Mouse (Mus musculus) layer of hippocampus, adult 9-11 months (tissue): ENCODE measurements around the gene Dennd6b.
A peak's percentile ranks its signal among the peaks of the same experiment; 100 is the strongest.

Experiments
- DNase-seq: peaks from one replicate; pipeline ENCODE4 v3.0.0; 2022

Dennd6b gene

DNA sequence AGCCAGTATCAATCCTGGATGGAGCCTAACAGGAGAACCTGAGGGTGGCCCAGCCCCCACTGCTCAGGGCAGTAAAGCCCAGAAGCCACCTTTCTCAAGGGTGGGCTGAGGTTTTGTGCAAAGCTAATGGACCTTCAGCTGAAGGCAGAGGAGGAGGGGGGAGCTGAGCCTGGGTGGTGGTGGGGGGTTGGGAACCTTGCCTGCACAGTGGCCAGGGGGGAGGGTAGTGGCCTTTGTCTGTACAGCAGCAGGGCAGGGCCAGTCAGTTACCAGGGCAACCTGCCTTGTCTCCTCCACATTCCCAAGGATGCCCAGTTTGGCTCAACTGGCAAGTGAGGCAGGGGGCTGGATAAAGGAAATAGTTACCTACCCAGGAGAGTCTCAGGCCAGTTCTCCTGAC lies 44.0 kb downstream of the Dennd6b start:
- DNase-seq = no peak

DNA sequence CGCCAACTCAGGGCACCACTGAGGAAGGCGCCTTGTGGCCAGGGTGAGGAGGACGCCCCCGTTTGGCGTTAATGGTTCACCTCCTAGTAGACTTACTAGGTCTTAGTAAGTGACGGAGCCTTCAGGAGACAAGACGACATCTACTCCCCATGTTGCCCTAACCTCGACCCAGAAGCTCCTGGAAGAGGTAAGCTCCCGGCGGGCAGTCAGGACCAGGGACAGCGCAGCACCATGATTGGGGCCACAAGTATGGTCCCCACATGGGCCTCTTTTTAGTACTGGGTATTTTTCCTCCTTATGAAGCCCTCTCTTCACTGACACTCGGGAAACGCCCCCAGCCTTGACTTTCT lies 46.3 kb downstream of the Dennd6b start:
- DNase-seq = no peak

DNA sequence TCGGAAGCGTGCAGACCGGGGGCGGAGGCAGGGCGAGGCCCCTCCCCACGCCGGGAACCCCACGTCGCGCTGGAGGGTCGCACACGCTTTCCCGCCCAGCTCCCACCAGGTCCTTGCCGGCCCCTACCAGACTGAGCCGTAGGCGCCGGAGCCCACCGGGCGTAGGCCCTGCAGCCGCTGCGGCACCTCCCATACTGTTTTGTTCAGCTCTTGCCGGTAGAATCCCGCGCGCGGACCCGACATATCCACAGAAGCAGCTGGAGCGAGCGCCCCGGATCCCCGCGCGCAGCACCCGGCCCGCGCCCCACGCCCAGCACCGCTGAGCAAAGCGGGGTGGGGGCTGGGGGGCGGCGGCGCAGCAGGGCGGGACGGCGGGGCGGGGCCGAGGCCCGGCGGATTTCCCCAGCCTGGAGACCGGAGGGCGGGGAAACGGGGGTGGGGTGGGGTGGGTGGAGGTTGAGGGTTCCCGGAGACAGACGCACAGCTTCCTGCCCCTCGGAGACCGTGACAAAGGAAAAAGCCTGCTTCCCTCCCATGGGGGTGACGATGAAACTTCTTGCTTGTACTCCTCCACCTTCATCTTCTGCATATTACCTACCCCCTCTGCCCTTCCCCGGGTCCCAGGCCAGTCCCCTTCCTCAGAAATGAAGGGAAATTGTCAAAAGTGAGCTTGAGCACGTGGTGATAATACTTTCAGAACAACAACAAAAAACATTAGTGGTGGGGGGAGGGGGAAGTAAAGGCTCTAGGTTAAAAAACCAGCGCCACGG lies 46.8 kb downstream of the Dennd6b start, which contains the start of gene Mapk11:
TSS of gene Mapk11 (minus strand) at position 358 of the 770 bp plus-strand sequence.
- no peak for DNase-seq

DNA sequence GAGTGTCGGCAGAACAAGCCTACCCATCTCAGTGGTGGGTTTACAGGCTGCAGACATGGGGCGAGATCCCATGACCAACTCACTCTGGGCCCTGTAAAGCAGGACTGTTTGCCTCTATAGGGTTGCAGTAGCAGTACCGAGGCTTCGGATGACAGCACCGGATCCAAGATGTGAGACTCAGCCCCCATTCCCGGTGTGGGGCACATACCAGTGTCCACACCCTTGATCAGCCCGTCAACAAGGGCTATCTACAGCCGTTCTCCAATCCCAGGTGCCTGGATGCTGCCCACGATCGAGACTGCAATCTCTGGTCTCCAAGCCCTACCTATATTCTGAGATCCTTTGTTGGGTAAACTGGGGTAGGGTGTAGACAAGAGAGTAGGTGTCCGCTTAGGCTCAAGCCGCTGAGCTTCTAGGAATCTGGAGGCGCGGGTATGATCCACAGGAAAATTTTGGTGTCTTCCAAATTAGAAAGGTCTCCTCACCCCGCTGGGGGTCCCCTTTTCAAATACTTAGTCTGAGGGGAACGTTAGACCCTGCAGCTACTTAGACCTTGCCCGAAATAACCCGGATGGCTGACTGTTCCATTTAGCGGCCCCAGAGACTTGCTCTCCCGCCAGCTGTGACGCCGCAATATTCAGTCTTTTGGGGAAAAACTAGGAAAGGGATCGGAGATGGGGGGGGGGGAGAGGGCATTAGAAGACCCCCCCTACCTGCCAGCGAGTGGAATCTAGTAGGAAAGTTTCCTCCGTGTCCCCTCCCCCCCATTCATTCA lies 47.6 kb downstream of the Dennd6b start:
- DNase-seq = no peak

DNA sequence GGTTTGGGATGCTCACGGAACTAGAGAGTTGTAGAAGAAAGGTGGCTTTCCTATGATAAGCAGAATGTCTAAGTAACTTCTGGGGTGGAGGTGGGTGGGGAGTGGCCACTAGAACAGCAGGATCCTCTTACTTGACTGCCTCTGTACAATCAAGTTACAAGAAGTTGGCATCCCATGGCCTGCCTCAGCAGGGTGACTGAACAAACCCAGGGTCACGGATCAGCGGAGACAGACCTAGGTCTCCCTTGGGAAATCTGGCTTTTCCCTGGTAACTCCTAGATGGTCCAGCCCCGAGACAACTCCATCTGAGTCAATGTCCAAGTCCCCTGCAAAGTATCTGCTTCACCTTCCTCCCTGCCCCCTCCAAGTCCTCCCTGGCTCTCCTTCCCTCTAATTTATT lies 48.4 kb downstream of the Dennd6b start:
- DNase-seq = no peak

DNA sequence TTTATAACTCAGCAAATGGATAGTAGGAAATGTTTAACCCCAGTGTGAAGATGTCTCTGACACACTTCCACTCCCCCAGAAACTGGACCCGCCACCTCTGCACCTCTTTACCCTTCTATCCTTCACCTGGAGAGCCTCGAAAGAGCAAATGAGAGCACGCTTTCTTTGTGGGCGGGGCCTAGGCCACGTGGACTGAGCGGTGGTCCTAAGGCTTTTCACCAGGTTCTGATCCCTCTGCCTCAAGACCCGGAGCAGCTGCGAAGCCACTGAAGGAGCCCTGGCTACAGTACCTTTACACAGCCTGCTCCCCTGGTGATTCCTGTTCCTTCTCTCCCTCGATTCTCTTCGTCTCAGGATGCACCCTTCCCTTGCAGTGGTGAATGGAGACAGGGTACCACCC lies 48.8 kb downstream of the Dennd6b start:
- DNase-seq = no peak

DNA sequence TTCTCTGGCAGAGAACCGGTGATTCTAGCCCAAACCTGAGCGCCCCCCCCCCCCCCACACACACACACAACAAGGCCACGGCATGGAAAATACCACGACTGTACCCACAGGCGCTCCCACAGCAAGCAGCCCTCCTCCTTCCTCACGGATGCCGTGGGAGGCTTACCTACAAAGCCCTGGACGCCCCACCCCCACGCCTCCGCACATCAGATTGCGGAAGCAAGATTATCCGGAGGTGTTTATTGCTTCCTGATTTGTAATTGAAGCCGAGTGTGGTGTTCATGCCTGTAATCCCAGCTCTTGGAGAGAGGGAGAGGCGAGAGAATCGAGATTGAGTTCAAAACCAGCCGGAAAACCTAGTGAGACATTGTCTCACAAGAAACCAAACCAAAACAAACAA lies 49.3 kb downstream of the Dennd6b start:
- peak; percentile 48 for DNase-seq

DNA sequence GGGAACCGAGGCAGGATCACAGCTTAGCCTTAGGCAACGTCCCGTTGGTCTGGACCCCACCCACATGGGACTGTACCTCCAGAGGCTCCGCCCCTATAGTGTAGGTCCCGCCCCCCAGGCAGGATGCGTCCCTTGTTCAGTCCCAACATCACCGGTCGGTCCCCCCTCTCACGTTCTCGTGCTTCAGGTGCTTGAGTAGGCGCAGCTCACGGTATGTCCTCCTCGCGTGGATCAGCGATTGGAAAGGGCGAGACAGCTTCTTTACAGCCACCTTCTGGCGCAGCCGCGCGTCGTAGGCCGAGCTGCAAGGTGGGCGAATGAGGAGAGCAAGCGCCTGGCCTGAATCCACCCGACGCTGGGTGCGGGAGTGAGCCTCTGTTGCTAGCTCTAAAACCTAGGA lies 49.8 kb downstream of the Dennd6b start:
- DNase-seq = peak; percentile 57

DNA sequence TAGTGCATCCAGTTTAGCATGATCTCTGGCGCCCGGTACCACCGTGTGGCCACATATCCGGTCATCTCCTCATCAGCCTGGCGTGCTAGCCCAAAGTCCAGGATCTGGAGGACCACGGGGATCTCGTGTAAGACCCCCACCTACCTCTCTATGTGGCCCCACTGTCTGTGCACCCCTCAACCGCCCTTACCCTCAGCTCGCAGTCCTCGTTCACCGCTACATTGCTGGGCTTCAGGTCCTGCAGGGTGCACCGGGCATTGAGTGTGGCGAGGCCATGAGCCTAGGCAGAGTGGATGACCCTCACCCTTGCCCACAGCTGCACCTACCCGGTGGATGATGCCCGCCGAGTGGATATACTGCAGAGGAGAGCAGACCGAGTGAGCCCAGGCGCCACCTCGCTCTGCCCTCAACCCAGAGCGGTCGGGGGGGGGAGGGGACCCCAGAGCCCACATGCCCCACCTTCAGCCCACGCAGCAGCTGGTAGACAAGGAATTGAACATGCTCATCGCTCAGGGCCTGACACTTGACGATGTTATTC lies 50.4 kb downstream of the Dennd6b start:
- no peak for DNase-seq

DNA sequence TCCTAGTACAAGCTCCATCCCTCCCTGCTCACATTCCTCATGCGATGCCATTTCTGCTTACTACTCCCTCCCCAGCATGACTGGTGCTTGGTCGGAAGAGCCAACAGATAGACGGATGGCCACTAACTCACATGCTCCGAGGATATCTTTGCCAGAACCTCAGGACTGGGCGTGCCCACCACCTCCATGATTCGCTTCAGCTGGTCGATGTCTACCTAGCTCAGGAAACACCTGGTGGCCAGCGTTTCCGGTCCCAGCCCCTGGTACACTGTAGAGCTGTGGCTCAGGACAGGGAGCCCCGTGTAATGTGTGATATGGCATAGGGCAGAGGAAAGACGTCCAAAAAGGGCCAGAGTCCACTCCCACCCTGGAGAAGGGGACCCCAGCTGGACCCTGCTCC lies 51.3 kb downstream of the Dennd6b start:
- no peak for DNase-seq

DNA sequence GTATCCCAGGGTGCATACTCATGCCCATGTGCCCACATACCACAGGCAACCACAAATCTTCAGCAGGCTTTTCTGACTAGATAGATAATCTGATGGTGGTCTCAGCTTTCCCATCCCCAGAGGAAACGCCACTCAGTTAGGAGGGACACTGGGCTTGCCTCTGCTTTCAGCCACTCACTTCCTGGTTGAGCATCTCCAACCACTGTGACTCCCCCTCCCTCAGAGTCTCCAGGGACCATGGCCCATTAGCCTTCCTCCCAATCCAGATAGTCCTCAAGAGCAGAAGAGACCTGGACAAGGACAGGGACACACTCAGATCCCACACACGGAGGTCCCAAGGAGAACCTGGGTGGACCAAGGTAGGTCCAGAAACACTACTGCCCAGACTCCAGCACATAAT lies 53.2 kb downstream of the Dennd6b start:
- no peak for DNase-seq

DNA sequence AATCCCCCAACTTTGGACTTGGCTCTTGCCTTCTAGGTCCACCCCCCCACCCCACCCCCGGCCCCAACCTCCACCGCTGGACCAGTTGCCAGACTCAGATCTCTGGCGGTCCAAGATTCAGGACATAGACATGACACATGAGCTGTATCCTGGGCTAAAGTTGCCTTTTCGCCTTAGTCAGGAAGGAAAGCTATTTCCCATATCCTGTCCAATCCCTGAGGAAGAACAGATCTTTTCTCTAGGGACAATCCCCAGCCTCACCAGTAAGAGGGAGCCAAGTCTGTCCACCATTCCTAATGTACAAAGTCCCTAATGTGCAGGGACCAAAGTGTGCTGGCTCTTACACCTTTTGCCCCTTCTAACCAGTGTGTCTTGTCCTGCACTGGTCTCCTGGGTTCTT lies 54.4 kb downstream of the Dennd6b start:
- no peak for DNase-seq

DNA sequence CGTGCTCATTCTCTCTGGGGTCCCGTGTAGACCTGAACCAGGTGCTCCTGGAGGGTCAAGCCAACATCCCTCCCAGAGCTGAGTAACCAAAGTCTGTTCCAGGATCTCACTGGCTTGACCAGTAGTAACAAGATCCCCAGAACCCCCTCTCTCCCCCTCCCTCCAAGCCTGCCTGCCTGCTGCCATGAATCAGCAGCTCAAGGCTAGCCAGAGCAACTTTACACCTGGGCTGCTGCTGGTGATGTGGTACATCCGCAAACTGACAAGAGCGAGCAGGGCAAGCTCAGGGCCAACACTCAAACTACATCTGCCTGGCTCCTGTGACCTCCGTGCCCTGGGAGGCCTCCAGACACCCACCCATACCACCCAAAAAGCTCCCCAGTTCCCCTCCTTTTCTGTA lies 54.9 kb downstream of the Dennd6b start:
- DNase-seq = no peak

DNA sequence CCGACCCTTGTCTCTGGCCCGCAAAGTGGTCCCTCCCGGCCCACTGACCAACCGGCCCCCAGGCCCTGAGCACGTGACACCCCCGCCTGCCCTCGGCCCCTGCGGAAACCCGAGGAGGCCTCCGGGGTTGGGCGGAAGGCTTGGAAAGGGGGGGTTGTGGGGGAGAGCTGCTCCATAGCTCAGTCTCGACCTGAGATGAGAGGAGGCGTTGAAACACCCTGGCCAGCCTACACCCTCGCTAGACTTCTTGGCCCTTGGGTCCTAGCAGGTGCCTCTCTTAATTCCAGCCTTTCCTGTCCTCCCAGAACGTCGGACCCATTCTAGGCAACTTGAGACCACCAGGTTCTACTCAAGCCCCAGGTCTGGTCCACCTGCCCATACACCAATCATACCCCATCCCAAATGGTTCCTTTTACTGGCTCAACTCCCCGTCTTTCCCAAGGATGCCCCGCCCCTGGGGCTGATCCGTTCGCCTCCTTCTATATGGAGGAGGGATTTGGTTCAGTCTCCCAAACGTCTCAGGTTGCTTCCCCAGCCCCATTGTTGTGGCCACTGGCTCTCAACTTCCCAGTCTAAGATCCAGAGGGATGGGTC lies 55.5 kb downstream of the Dennd6b start, which contains the start of gene Mapk12:
TSS of gene Mapk12 (minus strand) at position 45 of the 594 bp plus-strand sequence.
- DNase-seq = no peak

DNA sequence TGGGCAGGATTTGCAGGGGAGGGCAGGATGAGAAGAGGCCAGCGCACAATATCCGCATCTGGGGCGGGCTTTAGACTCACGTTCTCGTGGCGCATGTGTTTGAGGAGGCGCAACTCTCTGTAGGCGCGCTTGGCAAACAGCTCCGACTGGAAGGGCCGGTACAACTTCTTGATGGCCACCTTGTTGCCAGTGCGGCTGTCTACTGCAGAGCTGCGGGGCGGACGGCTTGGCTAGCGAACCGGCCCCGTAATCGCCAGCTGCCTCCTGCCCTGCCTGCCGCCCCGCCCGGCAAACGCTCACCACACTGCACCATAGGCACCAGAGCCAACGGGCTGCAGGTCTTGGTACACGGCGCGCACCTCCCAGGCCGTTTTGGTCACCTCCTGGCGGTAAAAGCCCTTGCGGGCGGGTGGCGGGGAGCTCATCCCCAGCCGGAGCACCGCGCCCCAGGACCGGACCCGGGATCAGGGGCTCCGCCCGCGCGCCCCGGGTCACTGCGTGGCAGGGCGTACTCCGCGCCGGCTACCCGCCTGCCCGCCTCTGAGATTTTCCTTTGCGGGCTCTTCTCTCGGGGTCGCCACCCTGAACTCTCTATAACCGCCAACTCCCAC lies 56.1 kb downstream of the Dennd6b start:
- peak; percentile 51 for DNase-seq

DNA sequence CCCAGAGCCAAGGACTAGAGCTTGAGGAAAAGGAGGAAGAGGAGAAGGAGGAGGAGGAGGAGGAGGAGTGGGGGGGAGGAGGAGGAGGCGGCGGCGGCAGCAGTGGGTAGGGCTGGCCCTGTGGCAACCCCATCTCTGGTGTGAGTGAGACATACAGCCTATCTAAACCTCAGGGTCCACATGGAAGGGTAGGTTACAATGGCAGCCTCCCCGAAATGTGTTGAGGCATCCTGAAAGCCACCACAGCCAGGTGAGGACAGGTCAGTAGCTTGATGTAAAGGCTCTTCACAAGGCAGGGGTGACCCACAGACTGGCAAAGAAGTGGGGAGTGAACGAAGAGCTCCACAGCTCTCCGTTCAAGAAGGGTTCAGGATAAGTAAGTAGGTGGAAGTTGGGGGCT lies 57.8 kb downstream of the Dennd6b start:
- DNase-seq = no peak

DNA sequence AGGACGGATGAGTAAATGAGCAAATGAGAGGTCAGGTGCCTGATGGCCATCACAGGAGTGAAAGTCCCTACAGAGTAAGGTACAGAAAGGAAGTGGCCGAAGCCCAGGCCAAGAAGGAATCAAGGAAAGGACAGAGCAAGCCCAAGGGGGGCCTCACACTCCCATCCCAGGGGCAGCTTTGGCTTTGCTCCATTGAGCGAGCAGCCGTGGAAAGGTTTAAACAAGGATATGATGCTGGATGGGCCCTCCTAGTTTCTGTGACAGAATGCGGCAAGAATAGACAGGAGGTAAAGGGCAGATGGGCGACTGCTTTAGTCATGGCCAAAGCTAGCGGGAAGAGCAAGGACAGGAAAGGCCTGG lies 58.3 kb downstream of the Dennd6b start:
- DNase-seq = no peak

DNA sequence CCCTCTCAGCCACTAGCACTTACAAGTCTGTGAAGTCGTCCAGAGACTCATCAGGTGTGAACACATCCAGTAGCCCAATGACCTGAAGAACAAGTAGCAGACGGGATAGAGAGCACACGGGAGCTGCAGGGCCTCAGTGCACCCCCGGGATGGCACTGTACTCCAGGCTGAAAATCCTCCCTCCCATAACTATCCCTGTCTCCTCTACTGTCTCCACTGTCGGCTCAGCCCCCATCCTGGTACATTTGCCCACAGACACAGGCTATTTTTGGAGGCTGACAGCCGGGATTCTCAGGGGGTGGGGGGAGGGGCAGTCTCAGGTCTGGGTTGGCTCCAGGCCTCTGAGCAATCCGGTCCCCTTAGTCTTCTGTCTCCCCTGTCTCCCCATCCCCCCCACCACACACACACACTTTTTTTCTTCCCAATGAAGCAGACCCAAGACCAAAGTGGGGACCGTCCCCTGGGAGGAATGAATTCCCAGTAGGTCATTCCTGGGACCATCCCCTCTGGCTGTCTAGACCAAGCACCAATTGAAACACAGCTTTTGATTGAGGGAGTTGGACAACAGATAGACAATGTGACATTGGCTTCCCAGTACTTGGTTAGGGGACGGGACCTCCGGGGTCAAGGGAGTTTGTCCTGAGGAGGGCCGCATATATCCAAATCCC lies 58.8 kb downstream of the Dennd6b start:
- peak; percentile 37 for DNase-seq

DNA sequence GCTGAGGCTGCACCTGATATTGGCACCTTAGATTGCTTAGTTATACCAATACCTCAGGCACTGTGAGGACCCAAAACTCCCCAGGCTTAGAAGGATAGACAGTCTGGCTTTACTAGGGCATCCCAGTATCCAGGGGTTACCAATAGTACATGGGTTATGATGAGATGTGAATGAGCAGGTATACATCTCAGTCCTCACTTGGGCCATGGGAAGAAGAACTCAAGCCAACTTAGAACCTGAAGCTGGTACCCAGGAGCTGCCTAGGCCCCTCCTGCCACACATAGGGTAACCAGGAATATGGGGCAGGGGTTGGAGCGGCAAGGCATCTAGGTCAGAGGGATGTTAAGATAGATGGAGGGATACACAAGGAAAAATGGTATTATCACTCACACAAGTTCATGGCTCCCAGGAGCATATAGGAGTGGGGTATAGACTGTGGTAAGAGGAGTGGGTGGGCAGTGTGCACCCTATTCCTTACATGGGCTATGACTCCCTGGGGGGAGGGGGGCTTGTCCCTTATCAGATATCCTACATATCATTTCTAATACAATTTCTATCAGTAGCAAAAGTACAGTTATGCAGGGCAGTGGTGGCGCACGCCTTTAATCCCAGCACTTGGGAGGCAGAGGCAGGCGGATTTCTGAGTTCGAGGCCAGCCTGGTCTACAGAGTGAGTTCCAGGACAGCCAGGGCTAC lies 59.7 kb downstream of the Dennd6b start:
- DNase-seq = no peak
